Mouse (Mus musculus): ENCODE results near the gene Rpl29. TPM values are rescaled to one million over a fixed set of nuclear protein-coding genes. Genes with fewer than 3 reads are reported as not detected.
A peak's percentile ranks its signal among the peaks of the same experiment; 100 is the strongest.

Gene Rpl29
- total RNA-seq, 2 experiments from 2014 or later, result 1,547 to 2,290 TPM

DNA sequence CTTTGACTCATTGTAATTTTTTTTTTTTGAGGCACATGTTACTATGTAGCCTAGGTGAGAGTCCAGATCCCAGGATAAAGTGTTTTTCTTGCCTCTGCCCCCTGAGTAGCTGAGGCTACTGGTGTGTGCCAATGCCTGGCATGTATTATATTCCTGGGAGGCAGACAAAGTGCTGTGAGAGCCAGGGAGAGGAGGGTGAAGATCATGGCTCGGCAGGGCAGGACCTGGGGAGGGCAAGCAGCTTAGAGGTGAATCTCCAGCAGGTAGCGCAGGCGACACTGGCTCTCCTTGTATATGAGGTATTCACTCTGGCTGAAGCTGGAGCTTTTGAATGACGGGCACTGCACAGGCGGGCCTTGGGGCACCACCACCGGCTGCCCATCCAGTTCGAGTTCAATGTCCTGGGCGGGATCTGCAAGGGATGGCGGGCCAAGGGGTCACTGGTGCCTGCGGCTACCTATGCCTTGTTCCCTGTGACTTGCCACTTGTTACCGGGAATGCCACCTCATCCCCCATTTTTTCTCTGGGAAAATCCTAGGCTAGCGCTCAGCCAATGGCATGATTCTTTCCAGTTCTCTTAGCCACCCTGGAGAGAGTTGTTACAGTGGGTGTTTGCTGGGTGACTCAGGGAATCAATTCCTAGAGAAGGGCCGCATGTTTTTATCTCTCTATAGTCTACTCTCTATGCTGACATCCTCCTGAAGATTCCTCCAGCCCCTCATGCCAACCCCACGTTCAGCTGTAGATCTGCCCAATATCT, 41.9 kb downstream of the Rpl29 start:
- no peak for ATAC-seq (replicated peaks; ENCODE audit: poor library complexity, severe bottlenecking)

DNA sequence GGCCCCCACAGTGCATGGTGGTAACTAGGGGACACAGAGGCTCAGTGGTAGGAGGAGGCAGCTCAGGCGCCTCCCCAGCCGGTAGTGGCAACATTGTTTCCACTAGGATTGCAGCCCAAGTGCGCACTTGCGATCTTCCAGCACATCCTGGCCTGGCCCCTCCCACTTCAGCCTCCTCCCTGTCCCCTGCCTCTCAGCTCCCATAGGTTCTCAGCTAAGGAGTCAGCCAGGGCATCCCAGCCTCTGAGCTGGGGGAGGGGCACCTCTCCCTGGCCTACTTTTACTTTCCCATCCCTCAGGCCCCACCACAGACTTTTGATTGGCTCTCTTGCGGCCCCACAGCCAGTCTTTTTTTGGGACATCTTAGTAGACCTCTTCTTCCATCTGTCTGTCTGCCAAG, 42.6 kb downstream of the Rpl29 start:
- no peak for ATAC-seq (replicated peaks; ENCODE audit: poor library complexity, severe bottlenecking)

DNA sequence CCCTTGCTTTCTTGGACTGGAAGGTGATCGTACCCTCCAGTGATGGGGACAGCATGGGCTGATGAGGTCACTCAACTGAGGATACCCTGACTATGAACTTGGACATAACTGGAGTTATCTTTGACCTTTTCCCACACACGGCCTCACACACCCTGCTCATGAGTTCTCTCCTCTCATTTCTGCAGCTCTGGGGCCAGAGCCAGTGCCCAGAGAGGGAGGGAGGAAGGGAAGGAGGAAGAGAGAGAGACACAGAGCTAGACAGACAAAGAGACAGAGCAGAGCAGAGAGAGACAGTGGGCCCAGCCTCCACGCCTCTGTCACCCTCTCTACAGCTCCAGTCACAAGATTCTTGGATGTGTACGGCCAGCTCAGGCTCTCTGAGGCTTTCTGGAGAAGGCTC, 43.1 kb downstream of the Rpl29 start:
- ATAC-seq (replicated peaks; ENCODE audit: poor library complexity, severe bottlenecking), result no peak

DNA sequence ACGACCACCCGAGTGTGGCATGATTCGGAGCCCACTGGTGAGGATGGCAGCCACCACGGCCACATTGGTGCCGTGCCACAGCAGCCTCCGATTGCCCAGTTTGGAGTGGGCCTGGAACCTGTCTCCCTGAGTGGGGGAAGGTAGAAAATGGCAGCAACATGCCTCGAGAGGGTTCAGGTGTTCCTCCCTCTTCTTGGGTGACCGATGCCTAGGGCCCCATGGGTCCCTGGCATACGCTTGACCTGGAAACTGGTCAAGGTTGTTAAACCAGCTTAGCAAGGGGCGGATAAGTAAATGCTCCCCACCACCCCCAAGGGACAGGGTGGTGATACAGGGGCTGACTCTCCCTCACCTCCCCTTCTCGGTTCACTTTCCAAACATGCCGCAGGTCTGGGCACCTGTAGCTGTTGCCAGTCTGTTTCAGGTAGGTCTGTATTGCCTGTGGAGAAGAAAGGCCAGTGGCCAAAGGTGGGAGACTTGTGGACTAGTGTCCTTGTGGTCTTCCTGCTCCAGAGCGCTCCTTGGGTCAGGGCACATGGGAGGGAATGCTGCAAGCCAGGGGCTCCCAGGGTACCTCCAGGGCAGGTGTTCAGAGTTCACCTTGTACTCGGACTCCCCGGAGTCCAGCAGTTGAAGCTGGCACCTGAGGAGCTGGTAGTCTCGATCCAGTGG, 44.0 kb downstream of the Rpl29 start:
- no peak for ATAC-seq (replicated peaks; ENCODE audit: poor library complexity, severe bottlenecking)

DNA sequence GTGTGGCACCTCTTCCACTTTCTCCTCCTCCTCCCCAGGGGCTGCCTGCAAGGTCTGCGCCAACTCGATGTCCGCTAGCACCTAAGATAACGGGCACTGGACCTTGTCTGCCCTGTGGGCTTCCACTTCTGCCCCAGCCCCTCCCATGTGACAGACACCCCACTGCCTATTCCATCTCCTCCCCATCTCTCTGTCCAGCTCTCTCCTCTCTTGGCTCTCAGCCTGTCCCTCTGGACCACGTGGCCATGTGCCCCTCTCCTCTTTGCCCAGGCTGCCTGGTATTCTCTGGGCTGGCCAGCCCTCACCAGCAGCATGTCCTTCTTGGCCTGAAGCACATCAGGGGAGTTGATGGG, 44.5 kb downstream of the Rpl29 start:
- no peak for ATAC-seq (replicated peaks; ENCODE audit: poor library complexity, severe bottlenecking)

DNA sequence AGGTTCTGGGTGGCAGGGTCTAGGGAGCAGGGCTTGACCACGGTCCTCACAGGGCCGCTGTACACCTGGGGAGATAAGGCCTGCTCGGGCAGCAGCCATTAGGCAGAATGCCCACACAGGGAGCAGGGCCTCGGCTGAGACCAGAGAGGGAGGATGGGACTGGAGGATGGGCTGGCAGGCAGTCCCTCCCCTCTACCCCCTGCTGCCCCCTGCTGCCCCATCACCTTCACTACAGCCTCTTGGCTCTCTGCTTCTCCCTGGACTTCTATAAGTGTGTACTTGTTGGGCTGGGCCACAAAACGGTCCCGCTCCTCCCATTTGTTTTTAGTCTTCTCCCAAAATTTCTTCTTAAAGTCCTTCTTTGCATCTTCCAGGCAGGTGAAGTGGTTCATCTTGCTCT, 45.2 kb downstream of the Rpl29 start:
- peak; percentile 39 for ATAC-seq (replicated peaks; ENCODE audit: poor library complexity, severe bottlenecking)

DNA sequence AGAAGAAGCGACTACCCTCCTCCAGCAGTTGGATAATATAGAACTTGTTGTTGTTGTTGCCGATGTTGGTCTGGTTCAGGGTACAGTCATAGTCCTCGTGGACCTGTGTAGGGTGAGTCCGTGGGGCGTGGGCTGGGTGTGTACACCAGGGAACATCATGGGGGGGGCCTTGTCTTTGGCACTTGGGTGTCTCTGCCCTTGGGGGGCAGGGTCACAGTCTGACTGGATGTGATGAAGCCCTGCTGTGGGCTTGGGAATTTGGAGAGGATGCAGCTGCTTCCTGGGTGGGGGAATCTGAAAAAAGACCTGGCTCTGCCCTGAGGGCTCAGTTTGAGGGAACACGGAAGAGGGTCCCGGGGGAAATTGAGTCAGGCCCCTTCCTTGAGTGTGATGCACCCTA, 45.8 kb downstream of the Rpl29 start:
- no peak for ATAC-seq (replicated peaks; ENCODE audit: poor library complexity, severe bottlenecking)

DNA sequence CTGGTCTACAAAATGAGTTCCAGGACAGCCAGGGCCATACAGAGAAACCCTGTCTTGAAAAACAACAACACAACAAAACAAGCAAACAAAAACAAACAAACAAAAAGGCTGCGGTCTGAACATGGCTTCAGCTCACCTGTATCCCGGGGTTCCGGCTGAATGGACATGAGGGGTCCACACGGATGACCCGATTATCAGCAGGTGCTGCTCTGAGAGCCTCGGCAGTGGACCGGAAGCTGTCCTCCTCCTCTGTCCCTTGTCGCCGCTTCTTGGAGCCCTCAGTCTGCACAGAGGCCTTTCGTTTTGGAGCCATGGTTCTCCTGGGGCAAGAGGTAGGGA, 46.4 kb downstream of the Rpl29 start, which contains the start of gene Rrp9:
Gene Rrp9, plus strand, starts transcription at position 301 of the 339 bp plus-strand sequence.
- no peak for ATAC-seq (replicated peaks; ENCODE audit: poor library complexity, severe bottlenecking)

DNA sequence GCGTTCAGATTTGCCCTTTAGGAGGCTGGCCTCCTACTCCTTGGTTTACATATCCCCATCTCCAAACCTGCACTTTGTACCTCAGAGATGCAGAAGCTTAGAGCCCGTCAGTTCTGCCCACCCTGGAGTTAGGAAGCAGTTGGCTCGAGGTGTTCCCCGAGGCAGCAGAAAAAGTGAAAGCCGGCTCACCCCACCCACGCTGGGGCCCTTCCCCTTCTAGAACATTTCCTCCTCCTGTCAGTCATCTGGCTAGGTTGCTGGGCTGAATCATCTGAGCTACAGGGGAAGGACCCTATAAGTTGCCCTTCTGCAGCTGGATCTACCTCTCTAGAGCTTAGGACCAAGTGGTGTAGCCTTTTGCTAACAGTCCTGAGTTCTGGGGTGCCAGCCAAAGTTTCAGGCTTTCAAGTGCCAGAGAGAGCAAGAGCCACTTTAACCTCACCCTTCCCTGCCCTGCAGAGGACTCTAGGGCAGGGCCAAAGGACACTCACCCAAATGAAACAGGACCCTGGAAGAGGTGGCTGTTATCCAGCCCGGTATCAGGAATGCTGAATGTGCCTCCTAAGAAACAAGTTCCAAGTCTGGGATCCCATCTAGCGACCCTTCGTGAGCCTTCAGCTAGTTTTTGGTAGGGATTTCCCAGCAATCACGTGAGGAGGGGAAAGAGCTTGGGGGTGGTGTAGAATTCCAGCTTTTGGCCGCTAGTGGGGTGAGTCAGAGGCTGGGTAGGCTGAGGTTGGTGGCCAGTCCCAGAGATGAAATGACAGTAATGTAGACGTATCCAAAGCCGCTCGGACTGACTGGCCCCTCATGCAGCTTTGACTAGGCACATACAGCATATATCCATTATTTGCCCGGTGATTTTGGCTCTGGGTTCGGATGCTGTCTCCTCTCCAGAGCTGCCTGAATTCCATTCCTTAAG, 47.0 kb downstream of the Rpl29 start:
- peak; percentile 38 for ATAC-seq (replicated peaks; ENCODE audit: poor library complexity, severe bottlenecking)

DNA sequence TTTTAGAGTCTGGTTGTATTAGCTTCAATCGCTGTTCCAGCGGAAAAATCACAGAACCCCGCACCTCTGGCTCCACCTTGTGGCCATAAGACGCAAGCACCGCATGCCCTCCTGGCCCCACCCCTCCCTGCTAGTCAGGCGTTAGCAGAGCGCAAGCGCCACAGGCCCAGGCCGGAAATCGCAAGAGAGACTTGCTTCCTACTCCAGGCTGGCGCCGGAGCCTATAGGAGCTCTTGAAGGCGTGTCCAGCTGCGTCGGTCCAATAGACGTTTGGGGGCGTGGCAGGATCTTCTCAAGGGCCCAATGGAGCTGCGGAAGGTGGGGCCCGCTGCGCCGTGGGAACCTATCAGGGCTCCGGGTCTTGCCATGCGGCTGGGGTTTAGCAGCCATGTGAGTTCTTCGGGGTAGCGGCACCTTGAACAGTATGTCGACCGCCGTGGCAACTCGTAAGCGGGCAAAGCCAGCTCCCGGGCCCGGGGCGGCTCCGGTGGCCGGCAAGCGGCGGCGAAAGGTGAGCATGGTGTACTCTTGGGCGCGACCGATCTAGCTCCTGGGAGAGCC, 47.8 kb downstream of the Rpl29 start, which contains the start of gene Parp3:
Gene Parp3, minus strand, starts transcription at position 26 of the 561 bp plus-strand sequence.
- peak; percentile 86 for ATAC-seq (replicated peaks; ENCODE audit: poor library complexity, severe bottlenecking)

DNA sequence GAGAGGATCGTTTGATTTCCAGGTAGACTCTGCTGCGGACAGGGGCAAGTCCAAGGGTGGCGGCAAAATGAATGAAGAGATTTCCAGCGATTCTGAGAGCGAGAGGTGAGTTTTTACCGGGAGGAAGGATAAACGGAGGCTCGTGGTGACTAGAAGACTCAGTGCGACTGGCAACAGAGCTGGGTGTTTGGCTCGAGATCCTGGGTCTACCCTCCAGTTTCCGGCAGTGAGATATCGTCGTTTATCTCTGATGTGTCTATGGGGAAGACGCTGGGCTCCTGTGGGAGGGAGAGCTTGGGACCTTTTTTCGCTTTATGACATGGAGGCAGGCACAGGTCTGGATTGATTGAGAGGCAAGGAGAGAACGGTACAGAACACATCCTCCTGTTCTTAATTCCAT, 48.4 kb downstream of the Rpl29 start:
- no peak for ATAC-seq (replicated peaks; ENCODE audit: poor library complexity, severe bottlenecking)

DNA sequence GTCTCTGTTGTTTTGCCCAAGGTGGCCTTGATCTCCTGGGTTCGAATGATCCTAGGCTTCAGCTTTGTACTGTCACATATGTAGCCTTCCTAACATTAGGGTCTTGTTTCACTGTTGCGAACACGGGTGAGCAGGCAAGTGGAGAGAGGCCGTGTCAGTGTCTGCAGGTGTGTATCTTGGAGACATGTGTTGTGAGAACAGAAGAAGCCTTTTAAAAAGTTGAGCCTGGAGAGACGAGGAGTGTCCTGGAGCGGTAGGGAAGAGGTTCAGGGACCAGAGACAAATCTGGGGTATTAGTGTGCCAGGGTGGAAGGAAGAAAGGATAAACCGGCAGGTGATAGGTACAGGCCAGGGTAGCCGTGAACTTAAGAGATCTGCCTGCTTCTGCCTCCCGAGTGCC, 48.8 kb downstream of the Rpl29 start:
- ATAC-seq (replicated peaks; ENCODE audit: poor library complexity, severe bottlenecking), result no peak

DNA sequence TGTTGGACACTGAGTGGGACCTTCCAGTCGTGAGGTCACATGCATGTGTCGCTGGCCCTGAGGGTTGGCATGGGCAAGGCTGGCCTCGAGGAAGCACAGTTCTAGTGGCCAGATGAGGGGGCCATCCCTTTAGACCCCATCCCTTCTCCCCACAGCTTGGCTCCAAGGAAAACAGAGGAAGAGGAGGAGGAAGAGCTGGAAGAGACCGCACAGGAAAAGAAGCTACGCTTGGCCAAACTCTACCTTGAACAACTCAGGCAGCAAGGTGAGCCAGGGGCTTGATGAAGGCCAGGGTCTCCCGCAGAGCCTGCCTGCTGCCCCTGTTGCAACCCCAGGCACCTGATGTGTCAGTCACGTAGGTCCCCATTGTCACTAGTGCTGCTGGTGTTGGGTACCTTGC, 51.3 kb downstream of the Rpl29 start:
- no peak for ATAC-seq (replicated peaks; ENCODE audit: poor library complexity, severe bottlenecking)

DNA sequence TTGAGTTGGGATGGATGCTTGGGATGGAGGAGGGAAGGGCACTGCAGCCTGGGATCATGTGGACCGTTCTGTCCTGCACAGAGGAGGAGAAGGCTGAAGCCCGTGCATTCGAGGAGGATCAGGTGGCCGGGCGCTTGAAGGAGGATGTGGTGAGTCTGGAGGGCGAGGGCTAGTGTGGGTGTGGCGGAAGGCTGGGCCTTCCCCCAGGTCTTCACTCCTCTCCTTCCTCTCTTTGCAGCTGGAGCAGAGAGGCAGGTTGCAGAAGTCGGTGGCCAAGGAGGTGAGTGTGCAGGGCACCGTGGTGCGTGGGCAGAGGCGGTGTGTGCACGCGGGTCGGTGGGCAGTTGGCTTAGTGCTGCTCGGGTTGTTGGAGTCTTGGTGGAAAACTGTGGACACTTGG, 51.8 kb downstream of the Rpl29 start:
- ATAC-seq (replicated peaks; ENCODE audit: poor library complexity, severe bottlenecking), result peak; percentile 6; the same call in 1 of the 2 replicates

Other genes starting within 250 kb of the Rpl29 start
- 34.1 and 42.6 TPM in 2 replicates for gene Ppm1m, start 229.7 kb upstream of the Rpl29 start, total RNA-seq (2014; fragmentation: Nextera tagmentation)
- 12.5 and 23.4 TPM in 2 replicates for gene Ppm1m, start 229.7 kb upstream of the Rpl29 start, total RNA-seq (2017)
- gene Twf2, start 226.3 kb upstream of the Rpl29 start, total RNA-seq (2014; fragmentation: Nextera tagmentation), result 79.7 and 84.8 TPM in 2 replicates
- 81.4 and 87.5 TPM in 2 replicates for gene Twf2, start 226.3 kb upstream of the Rpl29 start, total RNA-seq (2017)
- gene Tlr9, start 206.9 kb upstream of the Rpl29 start, total RNA-seq (2014; fragmentation: Nextera tagmentation), result 1.7 and 2.3 TPM in 2 replicates
- 0.30 and 0.46 TPM in 2 replicates for gene Tlr9, start 206.9 kb upstream of the Rpl29 start, total RNA-seq (2017)
- gene Alas1, start 180.8 kb upstream of the Rpl29 start, total RNA-seq (2014; fragmentation: Nextera tagmentation), result 613 and 665 TPM in 2 replicates
- 822 and 987 TPM in 2 replicates for gene Alas1, start 180.8 kb upstream of the Rpl29 start, total RNA-seq (2017)
- gene Poc1a, start 148.4 kb upstream of the Rpl29 start, total RNA-seq (2014; fragmentation: Nextera tagmentation), result 42.4 and 49.8 TPM in 2 replicates
- gene Poc1a, start 148.4 kb upstream of the Rpl29 start, total RNA-seq (2017), result 20.4 and 30.3 TPM in 2 replicates
- 44.7 and 46.2 TPM in 2 replicates for gene Dusp7, start 60.8 kb upstream of the Rpl29 start, total RNA-seq (2014; fragmentation: Nextera tagmentation)
- gene Dusp7, start 60.8 kb upstream of the Rpl29 start, total RNA-seq (2017), result 13.0 and 14.0 TPM in 2 replicates
- gene Acy1, start 8.9 kb downstream of the Rpl29 start, total RNA-seq (2014; fragmentation: Nextera tagmentation), result 35.0 and 41.7 TPM in 2 replicates
- gene Acy1, start 8.9 kb downstream of the Rpl29 start, total RNA-seq (2017), result 34.2 and 54.3 TPM in 2 replicates
- 17.5 and 26.1 TPM in 2 replicates for gene Abhd14b, start 18.0 kb downstream of the Rpl29 start, total RNA-seq (2014; fragmentation: Nextera tagmentation)
- 5.7 and 7.2 TPM in 2 replicates for gene Abhd14b, start 18.0 kb downstream of the Rpl29 start, total RNA-seq (2017)
- 50.3 and 57.3 TPM in 2 replicates for gene Abhd14a, start 18.2 kb downstream of the Rpl29 start, total RNA-seq (2014; fragmentation: Nextera tagmentation)
- gene Abhd14a, start 18.2 kb downstream of the Rpl29 start, total RNA-seq (2017), result 26.0 and 27.0 TPM in 2 replicates
- 4.5 TPM in 2 replicates for gene Pcbp4, start 23.8 kb downstream of the Rpl29 start, total RNA-seq (2014; fragmentation: Nextera tagmentation)
- 1.2 and 3.6 TPM in 2 replicates for gene Pcbp4, start 23.8 kb downstream of the Rpl29 start, total RNA-seq (2017)
- not detected in 2 replicates for gene Gpr62, start 36.5 kb downstream of the Rpl29 start, total RNA-seq (2014; fragmentation: Nextera tagmentation)
- gene Gpr62, start 36.5 kb downstream of the Rpl29 start, total RNA-seq (2017), result not detected in 2 replicates
- 30.4 and 32.8 TPM in 2 replicates for gene Rrp9, start 46.5 kb downstream of the Rpl29 start, total RNA-seq (2014; fragmentation: Nextera tagmentation)
- 47.3 and 57.5 TPM in 2 replicates for gene Rrp9, start 46.5 kb downstream of the Rpl29 start, total RNA-seq (2017)
- gene Parp3, start 47.5 kb downstream of the Rpl29 start, total RNA-seq (2014; fragmentation: Nextera tagmentation), result 10.9 and 15.1 TPM in 2 replicates
- 7.6 and 13.8 TPM in 2 replicates for gene Parp3, start 47.5 kb downstream of the Rpl29 start, total RNA-seq (2017)
- gene Iqcf1, start 70.5 kb downstream of the Rpl29 start, total RNA-seq (2014; fragmentation: Nextera tagmentation), result not detected in 2 replicates
- gene Iqcf1, start 70.5 kb downstream of the Rpl29 start, total RNA-seq (2017), result not detected in 2 replicates
- not detected in 2 replicates for gene Iqcf5, start 85.1 kb downstream of the Rpl29 start, total RNA-seq (2014; fragmentation: Nextera tagmentation)
- not detected in 2 replicates for gene Iqcf5, start 85.1 kb downstream of the Rpl29 start, total RNA-seq (2017)
- gene Iqcf3, start 132.2 kb downstream of the Rpl29 start, total RNA-seq (2014; fragmentation: Nextera tagmentation), result not detected in 2 replicates
- not detected in 2 replicates for gene Iqcf3, start 132.2 kb downstream of the Rpl29 start, total RNA-seq (2017)
- gene Iqcf4, start 141.5 kb downstream of the Rpl29 start, total RNA-seq (2014; fragmentation: Nextera tagmentation), result not detected in 2 replicates
- gene Iqcf4, start 141.5 kb downstream of the Rpl29 start, total RNA-seq (2017), result not detected in 2 replicates
- gene Iqcf6, start 197.1 kb downstream of the Rpl29 start, total RNA-seq (2014; fragmentation: Nextera tagmentation), result not detected in 2 replicates
- not detected in 2 replicates for gene Iqcf6, start 197.1 kb downstream of the Rpl29 start, total RNA-seq (2017)
- gene Grm2, start 226.6 kb downstream of the Rpl29 start, total RNA-seq (2014; fragmentation: Nextera tagmentation), result not detected in 2 replicates
- gene Grm2, start 226.6 kb downstream of the Rpl29 start, total RNA-seq (2017), result not detected in 2 replicates

Data from granulocyte monocyte progenitor cell, adult 5-6 weeks (primary cell).